Mouse (Mus musculus) adrenal gland, postnatal 25 days (tissue): ENCODE measurements around the gene Ctnna2. TPM values are rescaled to one million over a fixed set of nuclear protein-coding genes. Genes with fewer than 3 reads are reported as not detected.
A peak's percentile ranks its signal among the peaks of the same experiment; 100 is the strongest.

ENCODE experiments used
- DNase-seq: peaks from one replicate; pipeline ENCODE4 v3.0.0; 2021; ENCODE audit warnings: mixed read lengths
- total RNA-seq: library from RNA; stranded (reverse); gene quantifications from 2 replicates; pipeline ENCODE4 v1.2.3, GENCODE M21; 2021

The Ctnna2 gene
- total RNA-seq, 1 experiment from 2014 or later, result 2.6 TPM

GRCm38 (mm10) chr6:77421564-77422139 lies 557.8 kb downstream of the Ctnna2 start:
- no peak for DNase-seq

DNA sequence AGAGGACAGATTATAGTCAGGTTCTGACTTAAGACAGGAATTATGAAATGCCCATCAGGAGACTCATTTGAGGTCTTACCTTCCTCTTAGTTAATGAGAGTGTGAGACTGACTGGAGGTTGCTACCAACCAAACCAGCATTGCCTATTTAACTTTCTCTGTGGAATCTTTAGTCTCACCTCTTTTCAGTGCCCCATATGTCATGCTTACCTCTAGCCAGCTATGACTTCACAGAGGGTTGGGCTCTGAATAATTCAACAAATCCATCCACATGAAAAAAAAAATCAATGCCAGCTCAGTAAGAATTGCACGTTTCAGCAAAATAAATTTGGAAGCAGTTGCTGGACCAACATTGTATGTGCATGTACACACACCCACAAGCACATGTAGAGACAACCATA lies 562.5 kb downstream of the Ctnna2 start:
- no peak for DNase-seq

DNA sequence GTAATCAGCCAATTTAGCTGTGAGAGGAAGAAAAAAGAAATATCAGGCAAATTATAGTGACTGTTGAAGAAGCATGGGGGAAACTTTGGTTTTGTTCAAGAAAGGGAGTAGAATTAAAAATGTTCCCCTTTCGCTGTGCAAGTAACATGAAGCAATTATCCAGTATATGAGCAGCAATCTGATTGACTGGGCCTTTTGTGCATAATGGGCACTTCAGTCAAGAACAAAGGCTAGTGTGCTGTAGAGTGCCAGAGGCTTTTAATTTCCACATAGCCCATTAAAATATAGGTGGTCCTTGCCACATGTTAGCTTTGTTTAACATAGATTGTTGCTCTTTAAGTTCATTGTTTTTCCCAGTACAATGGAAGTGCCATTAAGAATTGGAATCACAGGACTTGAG lies 566.0 kb downstream of the Ctnna2 start:
- no peak for DNase-seq

- no peak for DNase-seq
Observed at GRCm38 (mm10) chr6:77408481-77408880, 571.0 kb downstream of the Ctnna2 start.

GRCm38 (mm10) chr6:77400751-77401150 lies 578.7 kb downstream of the Ctnna2 start:
- no peak for DNase-seq

- DNase-seq, result no peak
Observed at GRCm38 (mm10) chr6:77391663-77392062, 587.8 kb downstream of the Ctnna2 start.

- no peak for DNase-seq
Observed at GRCm38 (mm10) chr6:77381309-77381708, 598.2 kb downstream of the Ctnna2 start.

DNA sequence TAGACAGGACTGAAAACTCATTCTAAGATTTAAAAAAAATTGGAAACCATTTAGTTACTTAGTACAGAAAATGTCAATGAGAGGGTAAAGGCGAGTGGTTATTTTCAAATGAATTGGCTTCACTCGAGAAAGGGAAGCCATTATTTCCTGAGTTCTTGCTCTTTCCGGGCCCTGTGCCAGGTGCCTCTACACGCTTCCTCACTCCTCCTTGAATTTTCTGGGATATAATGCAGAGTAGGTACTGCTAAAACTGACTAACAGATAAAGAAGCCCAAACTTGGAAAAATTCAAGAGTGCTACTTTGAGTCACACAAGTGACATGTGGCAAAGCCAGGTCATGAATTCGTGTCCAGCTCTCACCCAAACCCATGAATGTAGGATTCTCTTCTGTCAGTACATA lies 606.4 kb downstream of the Ctnna2 start:
- DNase-seq, result peak; percentile 4

GRCm38 (mm10) chr6:77371147-77371546 lies 608.4 kb downstream of the Ctnna2 start:
- DNase-seq, result no peak

- no peak for DNase-seq
Observed at GRCm38 (mm10) chr6:77358471-77358837, 621.0 kb downstream of the Ctnna2 start.

DNA sequence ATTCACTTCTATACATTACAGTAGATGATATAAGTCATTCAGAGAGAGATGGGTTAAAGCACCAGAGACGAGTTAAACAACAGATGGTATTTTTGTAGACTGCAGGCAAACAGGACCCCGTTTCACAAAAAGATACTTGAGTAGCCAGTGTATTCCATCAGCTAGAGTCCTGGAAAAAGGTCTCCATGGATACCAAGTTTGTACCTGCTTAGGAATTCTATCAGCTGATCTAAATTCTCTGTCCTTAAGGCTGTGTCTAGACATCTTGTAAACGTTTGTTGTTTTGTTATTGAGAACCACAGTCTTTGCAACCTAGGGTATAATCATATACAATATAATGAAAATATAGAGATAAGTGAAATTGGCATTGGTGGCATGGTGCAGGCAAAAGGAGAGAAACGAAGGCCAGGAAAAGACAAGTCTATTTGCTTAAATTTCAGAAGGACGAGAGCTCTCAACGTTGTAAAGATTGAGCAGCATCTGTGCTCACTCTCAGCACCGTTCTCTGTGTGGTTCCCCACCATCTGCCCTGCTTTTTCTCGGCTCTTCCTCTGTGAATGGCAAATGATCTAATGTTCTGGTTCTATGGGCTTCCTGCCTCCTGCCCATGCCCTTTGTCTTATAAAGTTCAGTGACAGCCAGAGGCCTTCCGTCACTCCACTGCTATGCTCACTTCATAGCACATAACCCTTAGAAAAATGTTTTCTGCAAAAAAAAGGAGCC lies 621.6 kb downstream of the Ctnna2 start:
- no peak for DNase-seq

- no peak for DNase-seq
Observed at GRCm38 (mm10) chr6:77354826-77355225, 624.7 kb downstream of the Ctnna2 start.

GRCm38 (mm10) chr6:77343781-77344180 lies 635.7 kb downstream of the Ctnna2 start:
- DNase-seq, result no peak

GRCm38 (mm10) chr6:77335537-77335936 lies 644.0 kb downstream of the Ctnna2 start:
- no peak for DNase-seq

- DNase-seq, result no peak
Observed at GRCm38 (mm10) chr6:77324748-77325147, 654.8 kb downstream of the Ctnna2 start.

GRCm38 (mm10) chr6:77324327-77324726 lies 655.2 kb downstream of the Ctnna2 start:
- no peak for DNase-seq

DNA sequence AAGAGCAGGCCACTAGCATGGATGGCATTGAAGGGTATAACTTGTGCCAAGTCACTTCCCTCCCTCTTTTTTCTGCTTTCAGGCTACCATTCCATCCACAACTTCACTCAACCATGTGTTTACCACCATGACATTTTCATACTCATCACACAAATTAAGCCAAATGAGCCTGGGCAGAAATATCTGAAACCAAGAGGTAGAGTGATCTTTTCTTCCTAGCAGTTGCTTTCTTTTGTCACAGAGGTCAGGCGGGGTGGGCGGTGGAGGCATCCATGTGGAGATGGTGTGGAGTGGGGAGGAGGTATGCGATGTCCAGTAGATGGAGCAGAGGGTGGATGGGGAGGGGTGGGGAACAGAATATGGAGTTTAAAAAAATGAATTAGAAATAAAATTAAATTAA lies 672.7 kb downstream of the Ctnna2 start:
- DNase-seq, result no peak

- no peak for DNase-seq
Observed at GRCm38 (mm10) chr6:77301305-77301704, 678.2 kb downstream of the Ctnna2 start.

DNA sequence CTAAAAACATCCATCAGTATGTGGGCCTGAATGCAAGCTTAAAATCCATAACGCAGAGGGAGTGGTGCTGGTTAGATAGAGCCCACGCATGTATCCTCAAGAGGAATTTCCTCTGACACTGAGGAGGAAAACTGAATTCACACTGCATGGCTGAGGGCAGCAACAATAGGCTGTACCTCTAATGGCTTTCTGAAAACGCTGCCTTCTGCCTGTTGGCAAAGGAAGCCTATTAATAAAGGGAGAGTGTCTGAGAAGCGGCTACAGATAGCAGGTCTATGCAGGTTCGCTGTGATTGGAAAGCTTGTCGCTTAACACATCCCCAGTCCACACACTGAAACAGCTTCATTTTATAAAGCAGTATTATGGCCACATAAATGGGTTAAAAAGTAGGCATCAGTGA lies 688.1 kb downstream of the Ctnna2 start:
- no peak for DNase-seq

DNA sequence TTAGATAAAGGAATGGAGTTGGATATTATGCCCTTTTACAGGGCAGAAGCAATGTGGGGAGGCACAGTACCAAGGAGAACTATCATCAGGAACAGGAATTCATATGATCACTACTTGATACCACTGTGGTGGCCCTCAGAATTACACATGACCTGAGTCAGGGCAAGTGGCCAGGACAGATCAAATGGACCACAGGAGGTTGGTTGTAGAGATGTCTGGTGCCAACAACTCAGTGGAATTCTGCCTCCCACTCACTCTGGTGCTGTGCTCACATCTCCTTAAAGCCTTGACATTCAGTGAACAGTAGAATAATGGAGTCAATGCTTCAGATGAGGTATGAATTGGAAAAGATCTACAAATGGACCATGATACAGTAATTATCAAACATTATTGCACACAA lies 691.1 kb downstream of the Ctnna2 start:
- DNase-seq, result no peak

DNA sequence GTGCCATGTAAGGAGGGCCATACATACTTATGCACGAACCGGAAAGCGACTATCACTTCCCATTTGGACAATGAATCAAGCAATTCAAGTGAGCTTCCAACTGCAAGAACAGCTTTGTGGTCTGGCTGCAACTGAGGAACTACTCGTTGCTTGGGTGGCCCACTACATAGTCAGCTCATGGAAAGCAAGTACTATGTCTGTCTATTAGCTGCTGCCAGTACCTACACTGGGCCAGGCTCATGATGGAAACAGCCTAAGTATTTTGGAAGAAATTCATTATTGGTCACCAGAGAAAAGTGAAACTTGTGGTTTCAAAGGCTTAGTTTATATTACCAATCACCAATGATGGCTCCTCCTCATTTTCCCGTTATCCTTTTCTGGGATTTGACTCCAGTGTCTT lies 693.2 kb downstream of the Ctnna2 start:
- no peak for DNase-seq

GRCm38 (mm10) chr6:77278794-77279193 lies 700.7 kb downstream of the Ctnna2 start:
- no peak for DNase-seq

DNA sequence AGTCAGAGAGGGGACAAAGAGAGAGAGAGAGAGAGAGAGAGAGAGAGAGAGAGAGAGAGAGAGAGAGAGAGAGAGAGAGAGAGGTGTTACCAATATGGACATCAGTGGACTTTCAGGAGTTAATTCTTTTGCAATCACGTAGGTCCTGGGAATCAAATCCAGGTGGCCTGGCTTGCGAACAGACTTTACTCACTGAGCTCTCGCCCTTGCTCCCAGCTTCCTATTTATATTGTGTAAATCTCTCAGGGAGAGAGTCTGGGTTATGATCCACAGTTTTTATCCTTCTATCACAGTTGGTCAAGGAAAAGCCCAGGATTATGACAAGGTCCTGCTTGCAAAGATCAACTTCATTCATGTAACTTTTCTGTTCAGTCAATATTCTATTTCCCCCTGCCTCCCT lies 714.3 kb downstream of the Ctnna2 start:
- DNase-seq, result no peak

DNA sequence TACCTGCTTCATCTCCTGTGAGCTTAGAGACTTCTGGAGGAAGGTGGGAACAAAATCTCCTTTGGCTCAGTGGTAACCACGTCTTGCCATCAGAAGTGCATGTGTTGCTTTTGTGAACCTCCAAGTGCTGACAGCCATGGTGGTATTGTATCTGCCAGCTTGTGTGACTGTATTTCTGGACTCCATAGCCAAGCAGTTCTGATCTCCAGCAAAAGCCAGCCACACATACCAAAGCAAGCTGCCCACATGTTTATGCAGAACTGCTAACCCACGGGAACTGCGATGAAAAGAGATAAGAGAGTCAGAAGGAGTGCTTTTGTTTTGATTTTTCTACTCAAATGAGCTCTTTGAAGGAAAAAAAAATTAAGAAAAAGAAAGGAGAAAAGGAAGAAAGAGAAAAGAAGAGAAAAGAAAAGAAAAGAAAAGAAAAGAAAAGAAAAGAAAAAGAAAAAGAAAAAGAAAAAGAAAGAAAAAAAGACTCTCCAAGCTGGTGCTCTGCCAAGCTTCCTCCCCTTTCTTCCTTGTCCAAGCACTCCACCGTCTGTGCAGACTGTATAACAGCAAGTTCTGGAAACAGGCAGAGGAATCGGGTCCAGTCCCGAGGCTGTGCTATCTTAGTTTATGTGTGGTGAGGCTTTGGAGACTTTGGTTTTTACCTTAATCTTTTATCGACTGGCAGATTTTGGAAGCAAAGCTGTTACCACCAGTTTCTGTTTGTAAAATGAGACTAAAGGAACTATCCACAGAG lies 722.0 kb downstream of the Ctnna2 start:
- peak; percentile 10 for DNase-seq
